Mouse (Mus musculus) layer of hippocampus, postnatal 10 days (tissue): ENCODE results near the gene Ptpn12. TPM values are rescaled to one million over a fixed set of nuclear protein-coding genes. Genes with fewer than 3 reads are reported as not detected.
"Not testable (repeated sequence)": the region's sequence is repeated elsewhere in the genome, so short reads cannot be mapped to it uniquely, and the experiment has no call there.

Experiments
- DNase-seq, 2 experiments: peaks; one replicate each; pipeline ENCODE4 v3.0.0; 2021; ENCODE audit warnings: low spot score in 2 of 2
- total RNA-seq, 2 experiments: library from RNA; stranded (reverse); gene quantifications; 2 replicates each; pipeline ENCODE4 v1.2.3; 2021

Ptpn12 gene
- total RNA-seq, 2 experiments from 2014 or later = 46.1 to 49.7 TPM

DNA sequence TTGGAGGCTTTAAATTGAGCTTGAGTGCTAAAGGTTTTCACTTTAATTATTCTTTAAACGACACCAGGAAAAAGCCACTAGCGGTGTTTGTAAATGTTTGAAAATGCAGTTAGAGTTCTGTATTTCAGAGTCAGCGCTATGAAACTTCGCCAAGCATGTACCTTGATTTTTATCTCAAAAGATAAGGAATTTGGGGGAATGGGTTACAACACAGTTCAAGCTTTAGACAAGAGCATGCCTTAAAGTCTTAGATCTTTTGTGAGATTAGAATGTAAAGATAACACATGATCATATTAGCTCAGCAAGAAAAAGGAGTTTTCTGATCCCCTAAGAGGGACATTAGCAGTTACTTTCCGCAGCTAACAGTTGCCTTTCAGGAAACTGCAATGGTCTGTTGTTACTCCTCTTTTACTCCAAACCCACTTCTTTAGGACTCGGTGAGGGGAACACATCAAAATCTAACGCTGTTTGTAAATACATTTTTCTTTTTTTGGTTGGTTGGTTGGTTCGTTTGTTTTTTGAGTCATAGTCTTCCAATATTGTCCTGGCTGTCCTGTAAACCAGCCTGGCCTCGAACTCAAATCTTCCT lies 103.3 kb downstream of the Ptpn12 start:
- no peak for DNase-seq

DNA sequence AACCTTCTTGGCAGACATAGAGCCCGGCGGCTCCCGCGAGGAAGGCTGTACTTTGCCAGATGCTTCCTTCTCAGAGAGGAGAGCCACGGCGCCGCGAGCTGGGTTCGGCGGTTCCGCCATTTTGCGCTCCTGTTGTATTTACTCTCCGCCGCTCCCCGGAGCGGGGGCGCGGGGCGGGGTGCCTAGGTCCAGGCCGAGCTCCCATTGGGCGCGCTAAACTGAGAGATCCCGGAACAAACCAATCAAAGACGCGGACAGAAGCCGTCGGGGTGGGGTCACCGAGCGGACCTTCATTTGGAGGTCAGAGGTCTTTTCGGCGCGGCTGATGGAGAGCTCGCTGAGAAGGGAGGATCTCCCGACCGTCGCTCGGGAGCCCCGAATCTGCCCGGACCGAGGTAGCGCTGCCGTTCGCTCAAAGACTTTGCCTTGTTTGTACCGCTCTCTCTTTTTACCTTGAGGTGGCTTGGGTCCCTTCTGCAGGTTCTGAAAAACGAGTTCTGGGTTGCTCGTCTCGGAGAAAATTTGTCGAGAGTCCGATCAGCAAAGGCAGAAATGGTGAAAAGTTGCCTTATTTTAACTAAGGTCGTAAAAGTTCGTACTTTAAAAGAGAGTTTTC lies 103.9 kb downstream of the Ptpn12 start:
- peak; percentile 94 to 96 for DNase-seq

DNA sequence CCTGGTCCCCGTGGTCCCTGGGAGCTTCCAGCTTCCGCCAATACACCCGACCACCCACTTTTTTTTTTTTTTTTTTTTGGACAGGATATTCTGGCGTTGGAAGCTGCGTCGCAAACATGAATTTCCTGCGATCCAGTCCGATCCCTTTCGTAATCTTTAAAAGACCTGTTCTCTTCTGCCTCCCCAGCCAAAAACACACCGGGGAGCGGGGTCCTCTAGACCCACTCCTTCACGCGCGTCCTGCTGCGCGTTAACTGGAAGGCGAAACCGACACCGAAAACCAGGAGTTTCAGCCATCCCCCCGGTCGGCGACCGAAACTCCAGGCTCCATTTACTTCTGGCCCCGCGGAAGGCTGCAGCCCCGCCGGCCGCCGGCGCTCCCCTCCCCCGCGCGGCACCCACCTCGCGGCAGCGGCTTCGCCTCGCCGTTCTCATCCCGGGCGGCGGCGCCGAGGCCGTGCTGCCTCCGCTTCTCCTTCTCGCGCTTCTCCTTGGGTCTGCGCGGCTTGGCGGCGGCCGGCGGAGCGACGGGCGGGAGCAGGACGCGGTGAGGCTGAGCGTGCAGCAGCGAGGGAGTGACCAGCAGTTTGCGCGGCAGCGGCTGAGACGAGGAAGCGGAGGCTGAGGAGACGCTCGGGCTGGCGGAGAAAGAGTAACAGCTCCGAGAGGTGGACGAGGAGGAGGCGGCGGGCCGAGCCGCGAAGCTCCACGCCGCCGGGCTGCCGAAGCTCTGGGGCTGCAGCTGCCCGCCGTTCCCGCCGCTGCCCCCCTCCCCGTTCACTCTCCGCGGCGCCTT lies 104.7 kb downstream of the Ptpn12 start:
- DNase-seq = peak; percentile 49 to 74

DNA sequence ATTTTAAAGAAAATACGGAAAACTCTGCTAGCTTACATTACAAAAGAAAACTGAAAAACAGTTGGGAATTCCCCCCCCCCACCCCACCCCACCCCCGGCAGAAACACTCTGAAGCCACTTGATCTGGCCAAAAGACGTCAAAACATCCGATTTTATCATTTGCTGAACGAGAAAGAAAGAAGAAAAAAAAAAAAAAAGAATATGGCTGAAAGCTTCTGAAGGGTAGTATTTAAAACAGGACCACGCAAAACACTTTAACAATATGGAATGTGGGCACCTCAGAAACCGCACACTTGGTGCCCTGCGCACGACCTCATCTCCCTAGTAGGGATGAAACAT lies 105.2 kb downstream of the Ptpn12 start:
- no peak for DNase-seq

DNA sequence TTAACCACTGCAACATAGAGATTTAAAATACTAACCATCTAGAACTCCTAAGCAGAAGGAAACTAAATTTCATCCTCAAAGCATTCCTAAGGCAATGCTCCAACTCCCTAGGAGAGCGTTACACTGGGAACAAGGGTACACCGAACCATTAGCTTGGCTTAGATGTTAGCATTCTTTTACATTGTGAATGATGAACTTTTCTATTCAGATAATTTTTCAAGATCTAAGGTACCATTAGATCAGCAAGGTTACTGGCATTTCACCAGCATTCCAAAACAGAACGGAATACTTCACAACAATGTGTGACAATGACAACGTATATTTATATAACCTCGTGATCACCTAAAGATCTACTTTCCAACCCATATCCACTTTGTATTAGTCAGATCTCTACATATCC lies 105.6 kb downstream of the Ptpn12 start:
- DNase-seq = no peak

DNA sequence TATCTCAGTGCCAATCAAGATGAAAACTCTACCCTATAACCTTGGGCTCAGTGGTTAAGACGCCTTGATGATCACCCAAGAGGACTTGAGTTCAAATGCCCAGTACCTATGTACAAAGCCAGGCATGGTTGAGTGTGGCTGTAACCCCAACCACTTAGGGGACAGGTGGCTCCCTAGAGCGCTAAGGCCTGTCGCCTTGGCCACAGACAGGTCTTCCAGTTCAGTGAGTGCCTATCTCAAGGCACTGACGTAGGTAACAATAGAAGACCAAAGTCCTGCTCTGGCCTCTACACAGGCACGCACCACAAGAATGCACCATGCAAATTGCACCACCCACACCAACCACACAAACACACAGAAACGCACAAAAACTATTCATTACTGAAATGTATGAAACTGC lies 108.8 kb downstream of the Ptpn12 start:
- no peak for DNase-seq

DNA sequence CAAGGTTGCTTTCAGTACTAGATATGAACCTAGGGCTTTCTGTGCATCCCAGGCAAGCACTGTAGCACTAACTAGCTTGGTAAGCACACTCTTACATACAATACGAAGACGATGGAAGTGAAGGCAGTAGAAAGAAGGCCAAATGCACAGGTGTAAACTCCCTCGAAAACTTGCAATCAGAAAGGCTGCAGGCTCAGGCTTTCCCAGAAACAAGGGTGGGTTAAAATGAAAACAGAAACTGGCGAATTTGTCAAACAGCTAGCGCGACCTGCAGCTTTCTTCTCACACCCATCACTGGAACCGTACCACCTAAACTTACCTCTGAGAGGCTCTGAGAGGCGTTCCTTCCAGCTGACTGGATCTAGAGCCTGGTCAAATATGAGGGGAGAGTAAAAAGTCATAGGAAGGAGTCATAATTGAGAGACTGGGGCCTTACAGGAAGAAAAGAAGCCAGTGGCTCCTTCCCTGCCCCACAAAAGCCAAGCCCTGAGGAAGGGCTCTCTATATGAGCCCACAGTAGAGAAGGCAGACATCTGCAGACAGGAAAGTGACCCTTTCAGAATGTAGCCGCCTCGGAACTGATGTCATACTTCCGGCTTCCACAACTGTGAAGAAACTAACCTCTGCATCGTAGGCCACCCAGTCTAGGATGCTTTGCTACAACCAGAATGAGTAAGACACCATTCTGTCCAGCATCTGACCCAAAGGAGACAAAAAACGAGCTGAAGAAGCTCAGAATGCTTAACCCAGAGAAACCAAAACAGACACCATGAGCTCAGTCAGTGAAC lies 110.6 kb downstream of the Ptpn12 start:
- no peak for DNase-seq

DNA sequence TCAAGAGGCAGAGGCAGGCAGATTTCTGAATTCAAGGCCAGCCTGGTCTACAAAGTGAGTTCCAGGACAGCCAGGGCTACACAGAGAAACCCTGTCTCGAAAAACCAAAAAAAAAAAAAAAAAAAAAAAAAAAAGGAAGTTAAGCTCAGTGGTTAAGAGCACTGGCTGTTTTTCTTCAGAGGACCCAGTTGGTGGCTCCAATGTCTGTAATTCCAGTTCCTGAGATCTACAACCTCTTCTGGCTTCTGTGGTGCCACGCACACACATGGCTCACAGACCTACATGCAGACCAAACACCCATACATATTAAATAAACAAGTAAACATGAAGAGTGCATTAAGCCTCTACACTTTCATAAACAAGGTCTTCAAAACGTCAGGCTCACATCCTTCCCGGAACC lies 111.9 kb downstream of the Ptpn12 start:
- not testable (repeated sequence) for DNase-seq

DNA sequence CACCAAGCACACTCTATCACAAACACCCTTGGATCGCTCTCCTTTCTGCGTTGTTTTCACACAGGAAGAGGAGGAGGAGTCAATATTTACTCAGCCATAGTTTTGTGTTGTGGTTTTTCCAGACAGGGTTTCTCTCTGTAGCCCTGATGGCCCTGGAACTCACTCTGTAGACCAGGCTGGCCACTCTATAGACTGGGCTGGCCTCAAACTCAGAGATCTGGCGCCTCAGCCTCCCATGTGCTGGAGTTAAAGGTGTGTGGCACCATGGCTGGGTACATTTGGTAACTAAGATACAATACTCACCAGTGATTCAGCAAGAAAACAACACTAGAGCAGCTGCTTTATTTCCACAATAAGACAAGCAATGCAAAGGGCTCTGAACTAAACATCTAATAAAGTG lies 113.2 kb downstream of the Ptpn12 start:
- no peak for DNase-seq

DNA sequence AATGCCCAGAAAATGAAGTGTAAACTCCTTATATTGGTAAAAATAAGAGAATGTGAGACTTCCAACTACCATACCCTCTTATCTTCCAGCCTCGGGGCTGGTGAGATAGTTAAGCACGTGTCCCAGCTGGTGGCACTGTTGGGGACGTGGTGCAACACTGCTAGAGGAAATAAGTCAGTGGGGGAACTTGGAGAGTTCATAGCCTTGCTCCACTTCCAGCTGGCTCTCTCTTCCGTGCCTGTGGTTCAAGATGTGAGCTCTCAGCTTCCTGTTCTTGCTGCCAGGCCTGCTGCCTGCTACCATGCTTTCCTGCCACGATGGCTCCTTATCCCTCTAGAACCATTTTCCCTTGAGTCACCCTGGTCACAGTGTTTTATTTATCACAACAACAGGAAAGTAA lies 114.5 kb downstream of the Ptpn12 start:
- no peak for DNase-seq

DNA sequence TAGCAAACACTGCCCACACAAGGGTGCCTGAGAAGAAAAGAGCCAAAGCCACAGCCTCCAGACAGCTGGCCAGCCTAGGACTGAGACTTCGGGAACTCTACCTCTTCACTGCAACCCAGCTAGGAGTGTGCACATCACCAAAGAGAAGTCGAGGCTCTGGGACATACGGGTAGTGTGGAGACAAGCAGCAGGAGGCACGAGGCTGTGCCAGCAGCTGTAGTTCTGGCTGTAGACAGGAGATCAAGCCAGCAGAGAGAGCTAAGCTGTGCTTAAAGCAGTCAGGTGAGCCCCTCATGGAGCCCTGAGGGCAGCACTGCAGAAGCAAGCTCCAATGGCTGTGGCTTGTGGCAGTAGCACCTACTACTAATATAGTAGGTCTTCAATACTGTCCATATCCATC lies 115.0 kb downstream of the Ptpn12 start:
- no peak for DNase-seq

DNA sequence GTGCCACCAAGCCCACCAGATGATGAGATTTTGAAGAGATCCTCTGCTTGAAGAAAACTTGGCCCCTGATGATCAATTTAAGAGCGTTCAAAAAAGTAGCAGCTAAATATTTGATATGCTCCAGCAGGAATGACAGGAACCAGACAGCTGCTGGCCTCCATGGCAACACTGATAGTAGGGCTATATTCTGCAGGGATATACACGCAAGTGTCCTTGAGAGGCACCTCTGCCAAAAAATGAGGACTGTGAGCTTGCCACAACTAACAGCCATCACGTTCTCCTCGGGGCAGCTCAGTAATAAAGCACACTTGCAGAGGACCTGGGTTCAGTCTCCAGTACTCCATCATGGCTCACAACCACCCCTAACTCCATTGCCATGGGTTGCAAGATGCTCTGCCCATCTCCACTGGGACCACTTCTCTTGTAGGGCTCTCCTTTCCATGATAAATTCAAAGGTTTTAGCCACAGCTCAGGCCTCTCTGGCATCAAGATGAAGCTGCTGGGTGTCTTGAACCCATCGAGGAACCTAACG lies 115.6 kb downstream of the Ptpn12 start:
- no peak for DNase-seq

DNA sequence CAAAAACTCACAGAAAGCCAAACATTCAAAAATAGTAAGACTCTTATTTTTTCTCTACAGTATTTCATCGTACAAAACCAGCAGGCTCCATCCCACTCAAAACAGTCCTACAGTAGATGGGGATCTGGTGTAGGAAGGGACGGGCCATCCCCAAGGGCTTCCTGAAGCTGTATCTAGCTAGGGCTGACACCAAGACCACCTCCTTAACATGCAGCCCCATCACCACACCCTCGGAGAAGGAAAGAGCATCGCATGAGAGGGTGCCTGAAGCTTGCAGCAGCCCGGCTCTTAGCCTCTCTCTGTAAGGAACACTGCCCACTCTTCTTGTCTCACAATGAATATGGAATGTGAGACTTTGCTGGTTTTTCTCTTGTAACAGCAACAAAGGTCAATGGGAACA lies 117.2 kb downstream of the Ptpn12 start:
- DNase-seq = no peak

Other genes starting within 250 kb of the Ptpn12 start
- gene Phtf2, start 173.8 kb downstream of the Ptpn12 start, total RNA-seq = 10 to 100 TPM; 21.6 to 22.7 TPM
- 10 to 100 TPM; 21.1 to 23.5 TPM for gene Tmem60, start 173.7 kb downstream of the Ptpn12 start, total RNA-seq
- gene Rsbn1l, start 99.5 kb downstream of the Ptpn12 start, total RNA-seq = 10 to 100 TPM; 15.4 to 15.6 TPM
- 10 to 100 TPM; 11.6 to 13.0 TPM for gene Gsap, start 130.3 kb upstream of the Ptpn12 start, total RNA-seq